Mouse (Mus musculus): Measurements from ENCODE around the gene Aff1.

GRCm38 (mm10) chr5:103898310-103898709 lies 206.1 kb downstream of the Aff1 start:
- TF ChIP-seq GATA1 (IDR thresholded peaks at IDR 0.05; ENCODE audit: borderline replicate concordance, low read length) (no peak), FLI1 (IDR thresholded peaks at IDR 0.05; ENCODE audit: low read length) (no peak)

Measured in megakaryocyte, embryonic 14.5 days (primary cell).